Mouse (Mus musculus) heart, embryonic 14.5 days (tissue): ENCODE results near the gene Rgs5. TPM values are rescaled to one million over a fixed set of nuclear protein-coding genes. Genes with fewer than 3 reads are reported as not detected.

Source experiments
- ATAC-seq: fragments of 200-750 bp; cut with Nextera tagmentation; 2 replicates; pipeline ENCODE4 v1.8.0; 2017; ENCODE audit warnings: low read depth, moderate TSS enrichment; ENCODE audit not compliant: insufficient number of reproducible peaks, insufficient read depth, low FRiP score
- H3K27ac ChIP-seq, 2 experiments: fragments of 200-500 bp in 1 of 2; fragments of 300-500 bp in 1 of 2; sonication (generic) in 1 of 2; replicated peaks in 1 of 2; 2 replicates each; pipeline ENCODE4 v1.5.1; 2012 to 2014; ENCODE audit warnings: low read depth in 2 of 2, low read length in 2 of 2, control low read depth in 1 of 2, mild to moderate bottlenecking in 1 of 2, mixed read lengths in 1 of 2; ENCODE audit not compliant: control insufficient read depth in 1 of 2, insufficient read depth in 1 of 2
- H3K27me3 ChIP-seq: fragments of 300-500 bp; sonication (generic); 2 replicates; pipeline ENCODE4 v1.6.1; 2014; ENCODE audit warnings: mild to moderate bottlenecking, low read length, control low read depth; ENCODE audit not compliant: control insufficient read depth, insufficient read depth
- H3K36me3 ChIP-seq: fragments of 300-500 bp; sonication (generic); 2 replicates; pipeline ENCODE4 v1.6.1; 2014; ENCODE audit warnings: mild to moderate bottlenecking, control low read depth, low read length, mixed read lengths; ENCODE audit not compliant: control insufficient read depth, insufficient read depth
- H3K4me1 ChIP-seq, 2 experiments: fragments of 200-500 bp in 1 of 2; fragments of 300-500 bp in 1 of 2; sonication (generic) in 1 of 2; 2 replicates each; pipeline ENCODE4 v1.6.1; 2012 to 2014; ENCODE audit warnings: low read length in 2 of 2, control low read depth in 1 of 2, mixed read lengths in 1 of 2; ENCODE audit not compliant: control insufficient read depth in 2 of 2, insufficient read depth in 2 of 2
- H3K4me2 ChIP-seq: fragments of 300-500 bp; sonication (generic); 2 replicates; pipeline ENCODE4 v1.6.1; 2014; ENCODE audit warnings: mild to moderate bottlenecking, low read length
- H3K4me3 ChIP-seq, 2 experiments: fragments of 200-500 bp in 1 of 2; fragments of 300-500 bp in 1 of 2; sonication (generic) in 1 of 2; 2 replicates each; pipeline ENCODE4 v1.5.1; 2012 to 2014; ENCODE audit warnings: low read length in 2 of 2, mild to moderate bottlenecking in 2 of 2, control low read depth in 1 of 2, low read depth in 1 of 2, moderate library complexity in 1 of 2; ENCODE audit not compliant: control insufficient read depth in 1 of 2, insufficient read depth in 1 of 2
- H3K9ac ChIP-seq: fragments of 300-500 bp; sonication (generic); 2 replicates; pipeline ENCODE4 v1.6.1; 2014; ENCODE audit warnings: mild to moderate bottlenecking, low read length
- H3K9me3 ChIP-seq: fragments of 300-500 bp; sonication (generic); 2 replicates; pipeline ENCODE4 v1.6.1; 2016; ENCODE audit warnings: low read length, control low read depth; ENCODE audit not compliant: control insufficient read depth
- WGBS: fragments of 180-500 bp; shearing (Covaris S2); extraction: QIAGEN DNeasy Blood & Tissue Kit; methylation state at CpG from one replicate; pipeline ENCODE4 v1.1.7; 2014; 5-methylcytosine and 5-hydroxymethylcytosine counted together
- polyA plus RNA-seq: library from polyadenylated mRNA; unstranded; fragments of >200 nt; fragmentation: Nextera tagmentation; extraction: Ambion mirVana; gene quantifications from 2 replicates; pipeline ENCODE4 v1.2.1, GENCODE M21; 2014

The Rgs5 gene
- polyA plus RNA-seq, 1 experiment from 2014 or later = 9.1 TPM

GRCm38 (mm10) chr1:169685257-169685656 lies 30.0 kb downstream of the Rgs5 start:
- no peak overlapping the region for H3K4me2 ChIP-seq
- 75% methylated on average over 5 of the region's 5 CpGs for WGBS
- H3K9me3 ChIP-seq = no peaks in the 10 kb centered on the region
- H3K4me1 ChIP-seq = no peaks in the 10 kb centered on the region
- H3K27me3 ChIP-seq = no peaks in the 10 kb centered on the region
- H3K36me3 ChIP-seq = no peaks in the 10 kb centered on the region
- H3K9ac ChIP-seq = no peak overlapping the region
- H3K4me3 ChIP-seq = no peak overlapping the region
- no peak overlapping the region for H3K27ac ChIP-seq
- ATAC-seq = no peak

DNA sequence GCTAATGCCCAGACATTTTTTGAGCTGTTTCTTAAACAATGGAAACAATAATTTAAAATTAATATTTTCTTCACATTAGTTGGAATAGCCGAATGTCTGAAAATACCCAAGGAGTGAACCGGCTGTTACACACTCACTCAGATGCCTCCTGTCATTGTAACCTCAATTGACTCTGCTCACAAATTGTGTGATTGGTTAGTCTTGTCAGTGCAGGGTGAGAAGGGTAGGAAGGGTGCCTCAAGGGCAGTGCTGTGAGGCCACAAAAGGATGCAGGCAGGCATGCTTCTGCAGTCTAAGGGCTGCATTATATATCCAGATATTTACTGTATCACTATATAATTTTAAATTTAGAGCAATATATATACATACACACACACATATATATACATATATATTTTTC lies 37.7 kb downstream of the Rgs5 start:
- Histone ChIP-seq H3K9ac (no peak overlapping the region), H3K4me1 (no peaks in the 10 kb centered on the region), H3K4me3 (no peak overlapping the region), H3K27me3 (no peaks in the 10 kb centered on the region), H3K36me3 (no peaks in the 10 kb centered on the region), H3K27ac (no peak overlapping the region), H3K4me2 (no peak overlapping the region), H3K9me3 (no peaks in the 10 kb centered on the region)
- ATAC-seq = no peak
- 67% methylated on average over 2 of the region's 2 CpGs for WGBS

DNA sequence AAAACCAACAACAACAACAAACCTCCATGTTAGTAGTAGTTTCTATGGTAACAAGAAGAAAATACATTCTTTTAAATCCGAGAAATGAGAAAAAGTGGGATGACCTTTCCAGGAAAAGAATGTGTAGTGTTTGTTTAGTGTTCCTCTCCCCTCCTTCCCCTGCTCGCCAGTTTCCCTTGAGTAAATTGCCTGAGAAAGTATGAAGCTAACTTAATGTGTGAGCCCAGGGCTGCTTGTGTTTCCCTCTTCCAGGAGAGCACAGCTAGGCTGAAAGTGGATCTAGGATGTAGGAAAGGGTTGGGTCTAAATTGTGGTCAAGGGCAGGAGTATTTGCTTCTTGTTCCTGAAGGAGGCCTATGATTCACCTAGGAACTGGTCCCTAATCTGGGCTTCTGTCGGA lies 38.2 kb downstream of the Rgs5 start:
- Histone ChIP-seq H3K9me3 (no peaks in the 10 kb centered on the region), H3K36me3 (no peaks in the 10 kb centered on the region), H3K27me3 (no peaks in the 10 kb centered on the region), H3K27ac (no peak overlapping the region), H3K4me2 (no peak overlapping the region), H3K9ac (no peak overlapping the region), H3K4me3 (no peak overlapping the region), H3K4me1 (no peaks in the 10 kb centered on the region)
- ATAC-seq = no peak
- 62% methylated on average over 3 of the region's 3 CpGs for WGBS

- Histone ChIP-seq H3K4me2 (no peak overlapping the region), H3K27me3 (no peaks in the 10 kb centered on the region), H3K4me1 (no peaks in the 10 kb centered on the region), H3K4me3 (no peak overlapping the region), H3K36me3 (no peaks in the 10 kb centered on the region), H3K9me3 (no peaks in the 10 kb centered on the region), H3K9ac (no peak overlapping the region), H3K27ac (no peak overlapping the region)
- 80% methylated on average over 3 of the region's 3 CpGs for WGBS
- no peak for ATAC-seq
These were observed 40.1 kb downstream of the Rgs5 start for GRCm38 (mm10) chr1:169695356-169695755.

- H3K4me2 ChIP-seq = no peak overlapping the region
- H3K36me3 ChIP-seq = no peaks in the 10 kb centered on the region
- no peak overlapping the region for H3K4me3 ChIP-seq
- H3K4me1 ChIP-seq = no peaks in the 10 kb centered on the region
- 75% methylated on average over 4 of the region's 4 CpGs for WGBS
- no peaks in the 10 kb centered on the region for H3K9me3 ChIP-seq
- ATAC-seq = no peak
- no peak overlapping the region for H3K27ac ChIP-seq
- H3K27me3 ChIP-seq = no peaks in the 10 kb centered on the region
- H3K9ac ChIP-seq = no peak overlapping the region
These were observed 41.9 kb downstream of the Rgs5 start for GRCm38 (mm10) chr1:169697236-169697635.

DNA sequence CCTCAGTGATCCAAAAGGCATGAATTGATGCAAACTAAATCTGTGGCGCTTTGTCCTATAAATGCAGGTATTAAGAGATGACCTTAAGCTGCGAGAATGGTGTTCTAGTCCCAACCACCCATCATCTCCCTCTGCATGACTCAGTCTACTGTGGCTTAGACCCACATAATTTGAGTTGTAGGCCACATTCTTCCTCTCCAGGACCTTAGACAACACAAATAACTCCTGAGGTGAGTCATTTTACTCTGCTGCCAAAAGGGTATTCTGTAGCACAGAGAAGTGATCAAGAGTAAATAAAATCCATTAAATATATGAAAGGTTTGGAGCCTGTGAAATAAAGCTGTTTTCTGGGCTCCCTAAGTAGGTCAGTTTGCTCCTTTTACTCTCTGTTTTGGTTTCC lies 43.9 kb downstream of the Rgs5 start:
- 85% methylated on average over 2 of the region's 2 CpGs for WGBS
- ATAC-seq = no peak
- H3K4me2 ChIP-seq = no peak overlapping the region
- no peaks in the 10 kb centered on the region for H3K27me3 ChIP-seq
- H3K9ac ChIP-seq = no peak overlapping the region
- no peaks in the 10 kb centered on the region for H3K9me3 ChIP-seq
- no peak overlapping the region for H3K27ac ChIP-seq
- H3K4me1 ChIP-seq = no peaks in the 10 kb centered on the region
- no peaks in the 10 kb centered on the region for H3K36me3 ChIP-seq
- no peak overlapping the region for H3K4me3 ChIP-seq

DNA sequence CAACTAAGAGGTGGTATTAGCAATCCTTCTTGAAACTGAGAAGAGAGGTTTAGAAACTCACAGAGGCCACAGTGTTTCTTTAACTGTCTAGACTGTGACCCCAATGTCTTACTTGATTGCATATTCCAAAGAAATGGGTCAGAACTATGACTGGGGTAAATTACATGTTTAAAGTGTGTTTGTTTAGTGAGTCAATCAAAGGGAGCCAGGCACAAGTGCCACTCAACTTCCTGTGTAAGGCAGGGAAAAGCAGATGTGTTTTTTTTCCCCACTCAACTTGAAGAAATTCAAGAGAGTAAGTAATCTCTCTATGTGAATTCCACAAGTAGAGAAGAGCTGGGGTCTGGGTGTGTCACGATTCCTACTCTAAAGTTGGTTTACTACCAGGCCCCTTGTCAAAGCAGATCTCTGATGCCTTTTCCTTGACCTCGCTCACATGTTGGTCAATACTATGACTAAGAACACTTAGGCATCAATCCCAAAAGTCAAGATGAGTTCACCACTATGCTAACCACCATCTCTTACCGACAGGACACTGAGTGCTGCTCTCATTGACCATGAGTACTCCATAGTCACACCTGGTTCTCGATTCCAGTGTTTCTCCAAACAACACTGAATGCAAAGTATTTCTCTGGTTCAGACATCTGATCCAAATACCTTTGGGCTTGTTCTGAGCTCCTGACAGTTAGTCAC lies 49.2 kb downstream of the Rgs5 start:
- 74% methylated on average over 4 of the region's 4 CpGs for WGBS
- ATAC-seq = no peak
- no peaks in the 10 kb centered on the region for H3K9me3 ChIP-seq

GRCm38 (mm10) chr1:169721836-169722235 lies 66.5 kb downstream of the Rgs5 start:
- Histone ChIP-seq H3K4me2 (no peak overlapping the region), H3K9ac (no peak overlapping the region), H3K4me3 (no peak overlapping the region), H3K27me3 (no peaks in the 10 kb centered on the region), H3K9me3 (no peaks in the 10 kb centered on the region), H3K27ac (no peak overlapping the region), H3K36me3 (no peaks in the 10 kb centered on the region), H3K4me1 (no peaks in the 10 kb centered on the region)
- WGBS = 66% methylated on average over 2 of the region's 2 CpGs
- ATAC-seq = no peak

More for the DNA sequence above, 49.2 kb downstream of the Rgs5 start:
- no peak overlapping the region for H3K4me3 ChIP-seq
- no peaks in the 10 kb centered on the region for H3K4me1 ChIP-seq
- no peaks in the 10 kb centered on the region for H3K36me3 ChIP-seq
- H3K27me3 ChIP-seq = no peaks in the 10 kb centered on the region
- no peak overlapping the region for H3K9ac ChIP-seq
- no peak overlapping the region for H3K27ac ChIP-seq
- H3K4me2 ChIP-seq = no peak overlapping the region
